Mouse (Mus musculus) forebrain, postnatal 0 days (tissue): Measurements from ENCODE around the gene Osbpl3. TPM values are rescaled to one million over a fixed set of nuclear protein-coding genes. Genes with fewer than 3 reads are reported as not detected.

ENCODE experiments used
- ATAC-seq: fragments of 200-750 bp; cut with Nextera tagmentation; 2 replicates; pipeline ENCODE4 v1.8.0; 2017; ENCODE audit warnings: mild to moderate bottlenecking, moderate library complexity
- DNase-seq: peaks from one replicate; pipeline ENCODE4 v3.0.0-alpha.2; 2015
- H3K27ac ChIP-seq: fragments of 300-500 bp; sonication (generic); 2 replicates; pipeline ENCODE4 v1.5.1; 2014; ENCODE audit warnings: low read depth, mild to moderate bottlenecking, antibody characterized with exemption, low read length, moderate library complexity, mixed read lengths
- H3K27me3 ChIP-seq: fragments of 300-500 bp; sonication (generic); 2 replicates; pipeline ENCODE4 v1.6.1; 2014; ENCODE audit warnings: mild to moderate bottlenecking, low read length, mixed read lengths; ENCODE audit not compliant: insufficient read depth
- H3K36me3 ChIP-seq: fragments of 300-500 bp; sonication (generic); 2 replicates; pipeline ENCODE4 v1.6.1; 2014; ENCODE audit warnings: mild to moderate bottlenecking, moderate library complexity; ENCODE audit not compliant: insufficient read depth
- H3K4me1 ChIP-seq: fragments of 300-500 bp; sonication (generic); 2 replicates; pipeline ENCODE4 v1.6.1; 2014; ENCODE audit warnings: antibody characterized with exemption; ENCODE audit not compliant: insufficient read depth
- H3K4me2 ChIP-seq: fragments of 300-500 bp; sonication (generic); 2 replicates; pipeline ENCODE4 v1.6.1; 2014; ENCODE audit warnings: low read depth, mild to moderate bottlenecking, moderate library complexity
- H3K4me3 ChIP-seq: fragments of 300-500 bp; sonication (generic); 2 replicates; pipeline ENCODE4 v1.5.1; 2014; ENCODE audit warnings: low read depth, low read length, mixed read lengths
- H3K9ac ChIP-seq: fragments of 300-500 bp; sonication (generic); 2 replicates; pipeline ENCODE4 v1.6.1; 2014; ENCODE audit warnings: mild to moderate bottlenecking
- H3K9me3 ChIP-seq: fragments of 300-500 bp; sonication (generic); 2 replicates; pipeline ENCODE4 v1.6.1; 2016; ENCODE audit warnings: low read length
- CTCF ChIP-seq: sonication (generic); IDR thresholded peaks from 2 replicates; pipeline ENCODE4 v1.5.1; 2016; ENCODE audit warnings: antibody characterized with exemption, control low read depth, low read depth
- WGBS: fragments of 180-500 bp; shearing (Covaris S2); extraction: QIAGEN DNeasy Blood & Tissue Kit; methylation state at CpG from one replicate; pipeline ENCODE4 v1.1.7; 2014; 5-methylcytosine and 5-hydroxymethylcytosine counted together
- polyA plus RNA-seq: library from polyadenylated mRNA; unstranded; fragments of >200 nt; fragmentation: Nextera tagmentation; extraction: Ambion mirVana; gene quantifications from 2 replicates; pipeline ENCODE4 v1.2.1, GENCODE M21; 2015
- total RNA-seq: library from RNA; depleted of rRNA; stranded (reverse); fragments of >200 nt; gene quantifications from 2 replicates; pipeline ENCODE4 v1.2.3, GENCODE M21; 2014

Osbpl3 gene
- total and polyA plus RNA-seq, 2 experiments from 2014 or later: 5.6 to 9.5 TPM

DNA sequence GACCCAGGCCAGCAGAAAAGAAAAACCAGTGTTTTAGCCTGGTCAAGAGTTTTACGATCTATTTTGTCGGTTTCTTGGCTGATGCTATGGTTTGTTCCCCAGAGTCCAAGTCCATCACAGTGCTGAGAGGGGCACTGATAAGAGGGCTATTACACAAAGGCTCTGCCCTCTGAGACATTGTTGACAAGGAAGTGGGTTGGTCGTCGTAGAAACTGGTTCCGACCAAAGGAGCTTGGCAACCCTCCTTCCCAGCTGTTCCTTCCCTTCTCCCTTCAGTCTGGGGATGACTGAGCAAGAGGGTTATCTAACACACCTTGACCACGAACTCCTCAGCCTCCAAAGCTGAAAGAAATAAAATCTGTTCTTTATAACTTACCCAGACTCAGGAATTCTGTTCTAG lies 192.3 kb downstream of the Osbpl3 start, which contains the start of gene Gsdme:
TSS of gene Gsdme (minus strand) at position 193 of the 400 bp plus-strand sequence.
- Histone ChIP-seq H3K4me2 (no peak within 1 kb of the TSS), H3K9ac (no peak within 1 kb of the TSS), H3K36me3 (no peaks in the 10 kb centered on the region), H3K9me3 (no peaks in the 10 kb centered on the region), H3K27ac (no peak within 1 kb of the TSS), H3K4me3 (no peak within 1 kb of the TSS), H3K4me1 (peaks cover 15% of the 10 kb centered on the region; the same call in 1 of the 2 replicates), H3K27me3 (no peaks in the 10 kb centered on the region)
- ATAC-seq (no peak), DNase-seq (no peak)
- WGBS: 71% methylated on average over 6 of the region's 6 CpGs
- no peak for TF ChIP-seq CTCF

DNA sequence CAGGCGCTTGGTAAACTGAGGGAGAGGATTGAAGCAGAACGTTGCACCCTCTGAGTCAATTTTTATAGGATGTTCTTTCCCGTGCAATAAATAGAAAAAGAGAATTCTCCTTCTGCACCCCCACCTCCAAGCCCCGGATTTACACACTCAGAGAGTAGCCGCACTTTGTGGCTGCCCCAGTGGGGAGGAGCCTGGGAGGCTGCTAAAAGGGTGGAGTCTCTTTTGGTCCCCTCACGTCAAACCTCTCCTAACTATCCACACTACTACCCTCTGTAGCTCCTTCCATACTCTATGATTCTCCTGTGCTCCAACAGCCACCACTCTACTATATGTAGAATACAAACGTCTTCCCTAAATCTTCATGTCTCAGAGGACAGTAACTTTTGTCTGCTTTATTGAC lies 193.7 kb downstream of the Osbpl3 start:
- Histone ChIP-seq H3K9ac (peak overlapping the region; percentile 84), H3K27ac (peak overlapping the region; percentile 86; the same call in 1 of the 2 replicates), H3K27me3 (no peaks in the 10 kb centered on the region), H3K4me3 (peak overlapping the region; percentile 56), H3K9me3 (no peaks in the 10 kb centered on the region), H3K4me1 (peaks cover 15% of the 10 kb centered on the region; the same call in 1 of the 2 replicates), H3K36me3 (no peaks in the 10 kb centered on the region), H3K4me2 (peak overlapping the region; percentile 68)
- peak; percentile 1; the same call in 1 of the 2 replicates for ATAC-seq
- TF ChIP-seq CTCF: no peak
- DNase-seq: no peak
- WGBS: 24% methylated on average over 7 of the region's 7 CpGs

DNA sequence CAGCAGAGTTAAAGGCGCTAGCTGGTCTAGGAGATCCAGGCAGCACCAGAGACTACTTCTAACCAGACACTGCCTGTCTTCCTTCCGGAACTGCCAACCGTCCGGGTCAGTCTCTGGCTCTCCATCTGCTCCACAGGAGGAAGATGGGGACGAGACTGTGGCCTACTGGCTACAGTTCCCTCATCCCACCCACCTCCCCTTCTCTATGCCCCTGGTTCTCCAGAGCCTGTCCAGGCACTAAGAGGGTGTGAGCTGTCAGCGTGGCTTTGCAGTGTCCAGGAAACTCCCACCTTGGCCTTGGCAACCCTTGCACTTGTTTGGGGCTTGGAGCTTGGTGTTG lies 194.1 kb downstream of the Osbpl3 start:
- Histone ChIP-seq H3K36me3 (no peaks in the 10 kb centered on the region), H3K4me3 (peak overlapping the region; percentile 56), H3K4me2 (peak overlapping the region; percentile 68), H3K4me1 (peaks cover 15% of the 10 kb centered on the region; the same call in 1 of the 2 replicates), H3K27me3 (no peaks in the 10 kb centered on the region), H3K27ac (peak overlapping the region; percentile 86), H3K9me3 (no peaks in the 10 kb centered on the region), H3K9ac (peak overlapping the region; percentile 84)
- 0% methylated on average over 6 of the region's 6 CpGs for whole genome bisulfite sequencing
- TF ChIP-seq CTCF: no peak
- DNase-seq (no peak), ATAC-seq (no peak)

DNA sequence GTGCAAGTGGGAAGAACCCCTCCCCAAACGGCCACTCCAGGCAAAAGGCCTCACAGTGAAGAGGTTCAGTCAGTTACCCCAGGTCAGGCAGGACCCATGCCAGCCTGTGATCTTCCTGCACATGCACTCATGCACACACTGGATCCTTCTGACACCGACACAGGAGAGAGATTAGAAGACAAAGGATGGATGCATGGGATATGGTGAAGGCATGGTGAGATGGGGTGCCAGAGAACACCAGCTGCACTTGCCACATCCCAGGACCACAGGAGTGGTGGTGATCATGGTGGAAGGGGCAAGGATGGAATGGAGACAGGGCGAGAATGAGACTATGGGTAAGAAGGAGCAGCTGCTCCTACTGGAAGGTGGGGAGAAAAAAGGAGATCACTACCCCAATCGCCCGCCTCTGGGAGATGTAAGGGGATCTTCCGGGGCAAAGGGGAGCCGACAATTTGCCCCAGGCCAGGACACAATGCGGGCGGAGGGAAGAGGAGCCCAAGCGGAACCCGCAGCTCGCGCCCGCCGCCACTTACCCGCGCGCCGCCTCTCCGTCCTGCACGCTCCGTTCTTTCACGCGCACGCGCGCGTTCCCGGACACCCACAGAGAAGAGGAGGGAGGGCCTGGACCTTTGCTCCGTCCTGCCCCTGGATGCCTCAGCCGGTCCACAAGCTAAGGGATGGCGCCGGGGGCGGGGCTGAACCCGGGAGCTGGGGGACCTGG lies 194.6 kb downstream of the Osbpl3 start:
- 5% methylated on average over 29 of the region's 35 CpGs for WGBS
- Histone ChIP-seq H3K27ac (peak overlapping the region; percentile 86), H3K9ac (peak overlapping the region; percentile 84), H3K9me3 (no peaks in the 10 kb centered on the region), H3K4me2 (peak overlapping the region; percentile 68), H3K4me3 (peak overlapping the region; percentile 56), H3K4me1 (peaks cover 15% of the 10 kb centered on the region; the same call in 1 of the 2 replicates), H3K36me3 (no peaks in the 10 kb centered on the region), H3K27me3 (no peaks in the 10 kb centered on the region)
- DNase-seq (peak; percentile 87), ATAC-seq (peak; percentile 94)
- no peak for TF ChIP-seq CTCF

DNA sequence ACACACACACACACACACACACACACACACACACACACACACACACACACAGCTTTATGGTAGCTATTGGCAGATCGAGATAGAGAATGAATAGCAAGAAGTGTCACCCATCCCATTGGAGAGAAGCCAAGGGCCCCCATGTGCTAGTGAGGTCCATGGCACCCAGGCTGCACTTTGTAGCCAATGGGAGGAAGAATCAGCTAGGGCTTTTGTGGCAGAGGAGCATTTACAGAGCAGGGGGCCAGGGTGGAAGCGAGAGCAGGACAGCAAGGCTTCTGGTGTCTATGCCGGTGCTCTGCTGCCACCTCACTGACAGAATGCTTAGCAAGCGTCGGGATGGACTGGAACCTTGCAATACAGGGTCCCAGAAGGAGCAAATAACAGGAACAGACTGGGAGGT lies 200.6 kb downstream of the Osbpl3 start:
- Histone ChIP-seq H3K9ac (no peak overlapping the region), H3K27ac (no peak overlapping the region), H3K9me3 (no peaks in the 10 kb centered on the region), H3K4me2 (no peak overlapping the region), H3K36me3 (no peaks in the 10 kb centered on the region), H3K4me3 (no peak overlapping the region), H3K27me3 (no peaks in the 10 kb centered on the region), H3K4me1 (peaks cover 3% of the 10 kb centered on the region; the same call in 1 of the 2 replicates)
- 68% methylated on average over 5 of the region's 5 CpGs for WGBS
- DNase-seq (no peak), ATAC-seq (no peak)
- no peak for TF ChIP-seq CTCF

DNA sequence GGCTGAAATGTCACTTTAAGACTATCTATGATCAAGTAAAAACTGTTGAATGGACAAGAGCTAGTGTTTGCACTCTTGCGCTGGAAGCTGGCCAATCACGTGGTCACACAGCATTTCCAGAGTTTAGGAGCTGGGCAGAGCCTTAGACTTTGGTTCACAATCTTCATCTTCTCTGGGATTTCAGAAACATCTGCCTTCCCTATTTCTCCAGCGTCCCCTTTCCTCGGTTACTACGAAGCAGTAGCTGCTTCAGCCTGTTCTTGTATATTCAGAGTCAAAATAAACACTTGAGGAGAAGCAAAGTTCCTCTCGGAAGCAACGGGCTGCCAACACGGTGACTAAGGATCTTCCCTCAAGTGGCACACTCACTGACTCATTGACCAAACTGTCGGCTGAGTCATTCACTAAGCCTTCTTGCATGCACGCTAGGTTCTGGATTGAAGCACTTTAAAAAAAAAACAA lies 201.2 kb downstream of the Osbpl3 start:
- no peaks in the 10 kb centered on the region for H3K4me1 ChIP-seq
- H3K9ac ChIP-seq: no peak overlapping the region
- DNase-seq (no peak), ATAC-seq (no peak)
- 58% methylated on average over 10 of the region's 10 CpGs for WGBS
- H3K36me3 ChIP-seq: no peaks in the 10 kb centered on the region
- no peak overlapping the region for H3K4me2 ChIP-seq
- TF ChIP-seq CTCF: no peak
- H3K27ac ChIP-seq: no peak overlapping the region
- no peak overlapping the region for H3K4me3 ChIP-seq
- H3K9me3 ChIP-seq: no peaks in the 10 kb centered on the region
- H3K27me3 ChIP-seq: no peaks in the 10 kb centered on the region

DNA sequence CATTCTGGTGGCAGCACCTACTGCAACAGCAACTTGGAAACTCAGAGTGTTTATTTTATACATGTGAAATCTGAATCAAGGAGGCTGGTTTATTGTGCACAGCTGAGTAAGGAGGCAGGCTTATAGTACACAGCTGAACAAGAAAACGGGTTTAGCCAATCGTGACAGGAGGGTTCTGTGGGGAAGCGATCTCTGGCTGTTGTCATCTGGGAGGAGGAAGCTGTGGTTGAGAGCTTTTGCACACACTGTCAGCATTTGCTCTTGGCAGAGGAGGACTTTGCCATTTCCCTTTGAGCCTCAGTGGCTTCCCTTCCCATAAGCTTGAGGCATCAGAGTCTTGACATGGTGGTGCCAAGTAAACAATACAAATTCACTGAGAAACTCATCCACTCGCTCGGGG lies 203.3 kb downstream of the Osbpl3 start:
- H3K27ac ChIP-seq: no peak overlapping the region
- no peak for TF ChIP-seq CTCF
- no peaks in the 10 kb centered on the region for H3K9me3 ChIP-seq
- DNase-seq (no peak), ATAC-seq (no peak)
- H3K4me2 ChIP-seq: no peak overlapping the region
- no peak overlapping the region for H3K4me3 ChIP-seq
- H3K9ac ChIP-seq: no peak overlapping the region
- 76% methylated on average over 5 of the region's 5 CpGs for WGBS
- no peaks in the 10 kb centered on the region for H3K36me3 ChIP-seq
- no peaks in the 10 kb centered on the region for H3K4me1 ChIP-seq
- H3K27me3 ChIP-seq: no peaks in the 10 kb centered on the region
